Mouse (Mus musculus): Measurements from ENCODE around the gene Slc22a8. TPM values are rescaled to one million over a fixed set of nuclear protein-coding genes. Genes with fewer than 3 reads are reported as not detected.

Slc22a8 gene
- not detected in 2 replicates for polyA plus RNA-seq (2016; fragmentation: Nextera tagmentation; extraction: Ambion mirVana)

DNA sequence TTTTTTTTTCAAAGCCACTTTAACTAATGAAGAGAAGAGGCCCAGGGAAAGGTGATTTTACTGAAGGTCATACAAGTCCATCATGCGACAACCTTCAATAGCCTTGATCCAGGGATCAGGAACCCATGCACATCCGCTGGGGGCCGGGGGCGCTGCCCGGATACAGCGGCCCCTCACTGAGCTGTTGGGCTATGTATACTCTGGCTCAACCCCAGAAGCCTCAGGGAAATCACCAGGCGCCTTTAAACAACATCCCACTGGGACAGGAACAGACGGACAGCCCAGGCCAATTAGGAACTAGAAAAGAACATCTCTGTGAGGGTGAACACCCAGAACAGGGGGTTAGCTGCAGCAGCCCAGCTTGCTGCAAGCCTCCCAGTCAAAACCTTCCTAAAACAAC lies at the start of gene Slc22a8:
TSS of gene Slc22a8 (plus strand) at position 301 of the 400 bp plus-strand sequence.
- no peak within 1 kb of the TSS for H3K27ac ChIP-seq
- no peaks in the 10 kb centered on the region for H3K27me3 ChIP-seq (ENCODE audit: low read depth, poor library complexity, severe bottlenecking)
- H3K36me3 ChIP-seq, result no peaks in the 10 kb centered on the region
- no peak for DNase-seq (ENCODE audit: low spot score)
- H3K4me1 ChIP-seq, result peaks cover 21% of the 10 kb centered on the region
- H3K4me3 ChIP-seq, result no peak within 1 kb of the TSS
- no peaks in the 10 kb centered on the region for H3K9me3 ChIP-seq (replicated peaks)
- WGBS, result 73% methylated on average over 8 of the region's 8 CpGs

GRCm38 (mm10) chr19:8558897-8559296 lies 32.2 kb upstream of the Slc22a8 start:
- Histone ChIP-seq H3K4me3 (no peak overlapping the region), H3K9me3 (replicated peaks) (no peaks in the 10 kb centered on the region), H3K27me3 (ENCODE audit: low read depth, poor library complexity, severe bottlenecking) (no peaks in the 10 kb centered on the region), H3K4me1 (no peaks in the 10 kb centered on the region), H3K36me3 (no peaks in the 10 kb centered on the region), H3K27ac (no peak overlapping the region)
- DNase-seq (ENCODE audit: low spot score), result no peak
- WGBS, result 49% methylated on average over 2 of the region's 2 CpGs

- Histone ChIP-seq H3K4me1 (no peaks in the 10 kb centered on the region), H3K4me3 (no peak overlapping the region), H3K27ac (no peak overlapping the region), H3K27me3 (ENCODE audit: low read depth, poor library complexity, severe bottlenecking) (no peaks in the 10 kb centered on the region), H3K9me3 (replicated peaks) (no peaks in the 10 kb centered on the region), H3K36me3 (no peaks in the 10 kb centered on the region)
- DNase-seq (ENCODE audit: low spot score), result no peak
- WGBS, result 45% methylated on average over 2 of the region's 2 CpGs
Measured at GRCm38 (mm10) chr19:8564021-8564420, 27.0 kb upstream of the Slc22a8 start.

GRCm38 (mm10) chr19:8564469-8564868 lies 26.6 kb upstream of the Slc22a8 start:
- Histone ChIP-seq H3K4me1 (peaks cover 2% of the 10 kb centered on the region; the same call in 1 of the 2 replicates), H3K27me3 (ENCODE audit: low read depth, poor library complexity, severe bottlenecking) (no peaks in the 10 kb centered on the region), H3K4me3 (no peak overlapping the region), H3K9me3 (replicated peaks) (no peaks in the 10 kb centered on the region), H3K27ac (no peak overlapping the region), H3K36me3 (no peaks in the 10 kb centered on the region)
- 72% methylated on average over 3 of the region's 3 CpGs for WGBS
- DNase-seq (ENCODE audit: low spot score), result no peak

DNA sequence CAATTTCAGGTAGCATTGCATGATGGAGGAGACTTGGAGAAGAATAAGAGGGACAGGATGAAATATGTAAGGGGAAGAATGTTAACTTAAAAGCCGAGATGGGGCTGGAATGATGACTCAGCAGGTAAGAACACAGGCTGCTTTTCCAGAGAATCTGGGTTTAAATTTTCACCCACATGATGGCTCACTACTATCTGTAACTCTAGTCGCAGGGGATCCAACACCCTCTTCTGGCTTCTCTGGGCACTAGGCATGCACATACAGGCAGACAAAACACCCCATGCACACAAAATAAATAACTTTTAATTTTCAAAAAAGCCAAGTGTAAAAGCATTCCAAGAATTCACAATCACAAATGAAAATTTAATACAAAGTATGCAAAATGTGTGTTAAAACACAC lies 25.8 kb upstream of the Slc22a8 start:
- H3K36me3 ChIP-seq, result no peaks in the 10 kb centered on the region
- no peaks in the 10 kb centered on the region for H3K9me3 ChIP-seq (replicated peaks)
- no peaks in the 10 kb centered on the region for H3K27me3 ChIP-seq (ENCODE audit: low read depth, poor library complexity, severe bottlenecking)
- 73% methylated on average over 2 of the region's 2 CpGs for WGBS
- DNase-seq (ENCODE audit: low spot score), result no peak
- H3K4me1 ChIP-seq, result peaks cover 4% of the 10 kb centered on the region; the same call in 1 of the 2 replicates
- H3K27ac ChIP-seq, result no peak overlapping the region
- no peak overlapping the region for H3K4me3 ChIP-seq

DNA sequence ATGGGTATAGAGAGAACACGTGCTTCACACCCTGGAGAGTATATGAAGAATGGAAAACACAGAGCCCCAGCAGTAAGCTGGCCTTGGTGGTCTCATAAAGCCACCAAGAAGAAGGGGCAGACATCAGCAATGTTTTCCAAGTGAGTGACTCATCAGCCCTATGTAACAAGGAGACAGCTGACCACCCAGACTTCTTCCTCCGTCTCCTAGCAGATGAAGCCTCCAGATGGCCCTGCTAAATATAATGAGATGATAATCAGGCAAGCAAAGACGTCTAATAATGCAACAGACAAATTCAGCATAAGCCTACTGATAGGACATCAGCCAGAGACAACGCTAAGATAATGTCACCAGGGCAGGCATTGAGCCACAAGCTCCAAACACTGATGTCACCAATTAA lies 25.1 kb upstream of the Slc22a8 start:
- Histone ChIP-seq H3K36me3 (no peaks in the 10 kb centered on the region), H3K27me3 (ENCODE audit: low read depth, poor library complexity, severe bottlenecking) (no peaks in the 10 kb centered on the region), H3K4me3 (no peak overlapping the region), H3K4me1 (peaks cover 4% of the 10 kb centered on the region; the same call in 1 of the 2 replicates), H3K27ac (no peak overlapping the region), H3K9me3 (replicated peaks) (no peaks in the 10 kb centered on the region)
- 56% methylated on average over 4 of the region's 4 CpGs for WGBS
- DNase-seq (ENCODE audit: low spot score), result no peak

GRCm38 (mm10) chr19:8567104-8567880 lies 23.8 kb upstream of the Slc22a8 start:
- no peak overlapping the region for H3K4me3 ChIP-seq
- H3K27ac ChIP-seq, result no peak overlapping the region
- no peak for DNase-seq (ENCODE audit: low spot score)
- H3K36me3 ChIP-seq, result no peaks in the 10 kb centered on the region
- peaks cover 4% of the 10 kb centered on the region; the same call in 1 of the 2 replicates for H3K4me1 ChIP-seq
- no peaks in the 10 kb centered on the region for H3K27me3 ChIP-seq (ENCODE audit: low read depth, poor library complexity, severe bottlenecking)
- no peaks in the 10 kb centered on the region for H3K9me3 ChIP-seq (replicated peaks)
- 49% methylated on average over 13 of the region's 13 CpGs for WGBS

DNA sequence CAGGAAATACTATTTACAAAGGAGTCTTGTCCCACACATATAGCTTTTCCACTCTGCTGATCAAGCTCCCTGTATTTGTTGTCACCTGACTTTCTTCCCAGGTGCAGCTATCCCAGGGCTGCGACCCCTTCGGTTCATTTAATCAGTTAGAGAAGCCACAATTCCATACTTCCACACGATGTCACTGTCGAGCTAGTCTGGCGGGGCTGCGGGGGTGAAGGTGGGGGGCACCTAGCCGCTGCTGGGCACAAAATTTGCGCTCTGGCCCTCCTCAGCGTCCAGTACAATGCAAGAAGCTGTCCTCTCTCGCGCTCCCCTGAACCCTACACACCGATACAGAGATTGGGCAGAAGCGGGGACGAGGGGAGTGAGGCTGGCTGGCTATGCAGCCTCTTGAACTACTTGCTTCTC lies 21.6 kb upstream of the Slc22a8 start:
- Histone ChIP-seq H3K9me3 (replicated peaks) (no peaks in the 10 kb centered on the region), H3K36me3 (no peaks in the 10 kb centered on the region), H3K27me3 (ENCODE audit: low read depth, poor library complexity, severe bottlenecking) (no peaks in the 10 kb centered on the region), H3K27ac (no peak overlapping the region; the same call in 1 of the 2 replicates), H3K4me1 (peaks cover 4% of the 10 kb centered on the region; the same call in 1 of the 2 replicates), H3K4me3 (peak overlapping the region; percentile 39)
- peak; percentile 64 for DNase-seq (ENCODE audit: low spot score)
- WGBS, result 5% methylated on average over 14 of the region's 14 CpGs

DNA sequence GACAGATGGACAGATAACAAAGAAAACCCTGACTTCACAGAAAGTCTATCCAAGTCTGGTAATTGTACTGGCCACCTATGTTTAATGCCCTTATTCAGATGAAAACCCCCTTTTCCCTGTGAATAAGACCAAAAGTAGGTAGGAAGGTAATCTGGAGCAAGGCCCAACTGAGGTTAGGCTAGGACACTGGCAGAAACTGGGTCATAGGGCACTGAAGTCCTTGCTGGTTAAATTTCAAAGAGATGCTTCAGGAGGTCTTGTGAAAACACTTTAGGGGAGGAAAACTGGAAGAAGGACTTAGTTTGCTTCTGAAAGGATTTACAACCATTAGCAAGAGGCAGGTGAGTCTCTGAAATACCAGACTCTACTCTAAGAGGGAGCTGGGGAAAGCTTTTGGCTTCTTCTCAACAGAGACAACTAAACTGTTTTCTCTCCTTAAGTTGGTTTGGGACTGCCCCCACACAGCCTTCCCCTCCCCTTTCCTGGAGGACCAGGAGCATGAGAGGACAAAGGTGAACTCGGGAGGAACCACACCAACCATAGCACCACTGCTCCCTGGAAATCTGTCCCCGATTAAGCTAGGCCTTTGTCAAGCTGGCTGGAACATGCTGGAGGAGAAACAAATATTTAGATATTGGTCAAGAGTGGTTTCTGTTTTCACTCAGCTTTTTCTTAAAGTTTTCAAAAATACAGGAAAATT lies 20.6 kb upstream of the Slc22a8 start:
- peaks cover 4% of the 10 kb centered on the region; the same call in 1 of the 2 replicates for H3K4me1 ChIP-seq
- no peaks in the 10 kb centered on the region for H3K36me3 ChIP-seq
- no peaks in the 10 kb centered on the region for H3K27me3 ChIP-seq (ENCODE audit: low read depth, poor library complexity, severe bottlenecking)
- no peak overlapping the region for H3K4me3 ChIP-seq
- H3K27ac ChIP-seq, result no peak overlapping the region
- no peak for DNase-seq (ENCODE audit: low spot score)
- 56% methylated on average over 2 of the region's 2 CpGs for WGBS
- H3K9me3 ChIP-seq (replicated peaks), result no peaks in the 10 kb centered on the region

GRCm38 (mm10) chr19:8571746-8572145 lies 19.3 kb upstream of the Slc22a8 start:
- WGBS, result 81% methylated on average over 7 of the region's 7 CpGs
- Histone ChIP-seq H3K4me1 (peaks cover 4% of the 10 kb centered on the region; the same call in 1 of the 2 replicates), H3K4me3 (no peak overlapping the region), H3K36me3 (no peaks in the 10 kb centered on the region), H3K27me3 (ENCODE audit: low read depth, poor library complexity, severe bottlenecking) (no peaks in the 10 kb centered on the region), H3K27ac (no peak overlapping the region), H3K9me3 (replicated peaks) (no peaks in the 10 kb centered on the region)
- DNase-seq (ENCODE audit: low spot score), result no peak

- Histone ChIP-seq H3K4me1 (peaks cover 4% of the 10 kb centered on the region; the same call in 1 of the 2 replicates), H3K4me3 (no peak overlapping the region), H3K9me3 (replicated peaks) (no peaks in the 10 kb centered on the region), H3K27ac (no peak overlapping the region), H3K27me3 (ENCODE audit: low read depth, poor library complexity, severe bottlenecking) (no peaks in the 10 kb centered on the region), H3K36me3 (no peaks in the 10 kb centered on the region)
- DNase-seq (ENCODE audit: low spot score), result no peak
- WGBS, result 31% methylated on average over 3 of the region's 3 CpGs
Measured at GRCm38 (mm10) chr19:8572485-8572884, 18.6 kb upstream of the Slc22a8 start.

- H3K9me3 ChIP-seq (replicated peaks), result no peaks in the 10 kb centered on the region
- WGBS, result 87% methylated on average over 4 of the region's 4 CpGs
Measured at GRCm38 (mm10) chr19:8577432-8577831, 13.6 kb upstream of the Slc22a8 start.

More at GRCm38 (mm10) chr19:8577432-8577831, 13.6 kb upstream of the Slc22a8 start:
- Histone ChIP-seq H3K4me1 (peaks cover 6% of the 10 kb centered on the region), H3K4me3 (no peak overlapping the region), H3K27me3 (ENCODE audit: low read depth, poor library complexity, severe bottlenecking) (no peaks in the 10 kb centered on the region), H3K27ac (no peak overlapping the region), H3K36me3 (no peaks in the 10 kb centered on the region)
- DNase-seq (ENCODE audit: low spot score), result no peak

All from limb, embryonic 10.5 days (tissue).